Mouse (Mus musculus): ENCODE results near the gene Btbd9.

Btbd9 gene

GRCm38 (mm10) chr17:30283001-30283400 is 293.3 kb downstream of the Btbd9 start:
- no peak for DNase-seq (ENCODE audit: low read depth, low spot score)

GRCm38 (mm10) chr17:30280323-30281118 is 295.8 kb downstream of the Btbd9 start:
- DNase-seq (ENCODE audit: low read depth, low spot score) = no peak

- DNase-seq (ENCODE audit: low read depth, low spot score) = no peak
These were observed 296.6 kb downstream of the Btbd9 start for GRCm38 (mm10) chr17:30279684-30280083.

- no peak for DNase-seq (ENCODE audit: low read depth, low spot score)
These were observed 297.5 kb downstream of the Btbd9 start for GRCm38 (mm10) chr17:30278596-30279378.

- DNase-seq (ENCODE audit: low read depth, low spot score) = no peak
These were observed 299.8 kb downstream of the Btbd9 start for GRCm38 (mm10) chr17:30276477-30276876.

GRCm38 (mm10) chr17:30272769-30273168 is 303.5 kb downstream of the Btbd9 start:
- DNase-seq (ENCODE audit: low read depth, low spot score) = no peak

GRCm38 (mm10) chr17:30269136-30270063 is 306.9 kb downstream of the Btbd9 start:
- peak; percentile 69 for DNase-seq (ENCODE audit: low read depth, low spot score)

- DNase-seq (ENCODE audit: low read depth, low spot score) = no peak
These were observed 307.8 kb downstream of the Btbd9 start for GRCm38 (mm10) chr17:30268456-30268855.

GRCm38 (mm10) chr17:30267432-30267973 is 308.8 kb downstream of the Btbd9 start:
- DNase-seq (ENCODE audit: low read depth, low spot score) = no peak

GRCm38 (mm10) chr17:30263535-30263934 is 312.8 kb downstream of the Btbd9 start:
- DNase-seq (ENCODE audit: low read depth, low spot score) = no peak

- no peak for DNase-seq (ENCODE audit: low read depth, low spot score)
These were observed 313.3 kb downstream of the Btbd9 start for GRCm38 (mm10) chr17:30262943-30263342.

GRCm38 (mm10) chr17:30262440-30262839 is 313.8 kb downstream of the Btbd9 start:
- no peak for DNase-seq (ENCODE audit: low read depth, low spot score)

- no peak for DNase-seq (ENCODE audit: low read depth, low spot score)
These were observed 314.3 kb downstream of the Btbd9 start for GRCm38 (mm10) chr17:30261983-30262340.

GRCm38 (mm10) chr17:30261307-30261982 is 314.8 kb downstream of the Btbd9 start:
- no peak for DNase-seq (ENCODE audit: low read depth, low spot score)

GRCm38 (mm10) chr17:30260641-30261306 is 315.5 kb downstream of the Btbd9 start:
- no peak for DNase-seq (ENCODE audit: low read depth, low spot score)

GRCm38 (mm10) chr17:30259938-30260337 is 316.4 kb downstream of the Btbd9 start:
- no peak for DNase-seq (ENCODE audit: low read depth, low spot score)

GRCm38 (mm10) chr17:30258480-30258879 is 317.8 kb downstream of the Btbd9 start:
- DNase-seq (ENCODE audit: low read depth, low spot score) = no peak

GRCm38 (mm10) chr17:30255928-30256560 is 320.2 kb downstream of the Btbd9 start:
- no peak for DNase-seq (ENCODE audit: low read depth, low spot score)

- no peak for DNase-seq (ENCODE audit: low read depth, low spot score)
These were observed 322.4 kb downstream of the Btbd9 start for GRCm38 (mm10) chr17:30253924-30254323.

- no peak for DNase-seq (ENCODE audit: low read depth, low spot score)
These were observed 323.3 kb downstream of the Btbd9 start for GRCm38 (mm10) chr17:30253028-30253427.
